Mouse (Mus musculus): ENCODE data around the gene Gm38431. TPM values are rescaled to one million over a fixed set of nuclear protein-coding genes. Genes with fewer than 3 reads are reported as not detected.
A peak's percentile ranks its signal among the peaks of the same experiment; 100 is the strongest.

Gene Gm38431
- polyA plus RNA-seq, 1 experiment from 2014 or later = 3.0 TPM

GRCm38 (mm10) chr9:21018600-21018999 lies 73.2 kb downstream of the Gm38431 start:
- Histone ChIP-seq H3K36me3 (ENCODE audit: insufficient read depth) (0 out of 2 replicates have a peak, but pooled peaks cover 4% of the 10 kb centered on the region), H3K27me3 (ENCODE audit: insufficient read depth, low read length) (peaks cover 35% of the 10 kb centered on the region), H3K27ac (ENCODE audit: low read depth) (no peak overlapping the region), H3K4me3 (ENCODE audit: low read depth, low read length) (no peak overlapping the region), H3K4me2 (no peak overlapping the region), H3K9me3 (ENCODE audit: low read depth, low read length) (no peaks in the 10 kb centered on the region), H3K9ac (no peak overlapping the region), H3K4me1 (ENCODE audit: insufficient read depth) (peaks cover 3% of the 10 kb centered on the region; the same call in 1 of the 2 replicates)
- DNase-seq = no peak
- no peak for TF ChIP-seq CTCF (IDR thresholded peaks at IDR 0.05; ENCODE audit: low read depth)
- ATAC-seq (ENCODE audit: insufficient read depth) = no peak
- 74% methylated on average over 2 of the region's 2 CpGs for WGBS

MicroRNAs within 50 kb of the gene (microRNA counts, 519-probe panel; counts per million panel counts)
- microRNA mmu-miR-1900 = 3,168 counts per million, percentile 61 among the panel's probes with 10 or more counts

Small RNAs within 50 kb of the gene (microRNA-seq; reads per million reads assigned to microRNA genes)
- gene Mir1900 (ENCODE audit: borderline number of aligned reads) = not detected
- not detected for gene Mir7082 (ENCODE audit: borderline number of aligned reads)

Other genes starting within 250 kb of the Gm38431 start
- 8.0 and 9.4 TPM in 2 replicates for gene A230050P20Rik, start 223.4 kb downstream of the Gm38431 start, polyA plus RNA-seq (2014; fragmentation: Nextera tagmentation; extraction: Ambion mirVana)
- 1.9 and 2.9 TPM in 2 replicates for gene Angptl6, start 212.3 kb downstream of the Gm38431 start, polyA plus RNA-seq (2014; fragmentation: Nextera tagmentation; extraction: Ambion mirVana)
- 77.3 and 83.6 TPM in 2 replicates for gene Ppan, start 203.8 kb downstream of the Gm38431 start, polyA plus RNA-seq (2014; fragmentation: Nextera tagmentation; extraction: Ambion mirVana)
- gene Eif3g, start 193.4 kb downstream of the Gm38431 start, polyA plus RNA-seq (2014; fragmentation: Nextera tagmentation; extraction: Ambion mirVana) = 295 and 296 TPM in 2 replicates
- 77.0 and 82.1 TPM in 2 replicates for gene Dnmt1, start 132.1 kb downstream of the Gm38431 start, polyA plus RNA-seq (2014; fragmentation: Nextera tagmentation; extraction: Ambion mirVana)
- gene S1pr2, start 115.2 kb downstream of the Gm38431 start, polyA plus RNA-seq (2014; fragmentation: Nextera tagmentation; extraction: Ambion mirVana) = 58.0 and 62.3 TPM in 2 replicates
- 156 and 166 TPM in 2 replicates for gene Mrpl4, start 89.3 kb downstream of the Gm38431 start, polyA plus RNA-seq (2014; fragmentation: Nextera tagmentation; extraction: Ambion mirVana)
- gene Icam1, start 76.0 kb downstream of the Gm38431 start, polyA plus RNA-seq (2014; fragmentation: Nextera tagmentation; extraction: Ambion mirVana) = 33.6 and 41.5 TPM in 2 replicates
- gene Icam4, start 62.6 kb downstream of the Gm38431 start, polyA plus RNA-seq (2014; fragmentation: Nextera tagmentation; extraction: Ambion mirVana) = 1.5 TPM in 2 replicates
- 0.09 and 0.31 TPM in 2 replicates for gene Icam5, start 59.9 kb downstream of the Gm38431 start, polyA plus RNA-seq (2014; fragmentation: Nextera tagmentation; extraction: Ambion mirVana)
- 1.4 TPM in 1 of 2 replicates, not detected in the other for gene Zglp1, start 24.9 kb downstream of the Gm38431 start, polyA plus RNA-seq (2014; fragmentation: Nextera tagmentation; extraction: Ambion mirVana)
- 0.22 and 0.78 TPM in 2 replicates for gene Gm49373, start 18.9 kb downstream of the Gm38431 start, polyA plus RNA-seq (2014; fragmentation: Nextera tagmentation; extraction: Ambion mirVana)
- 59.4 and 66.1 TPM in 2 replicates for gene Fdx1l, start 18.4 kb downstream of the Gm38431 start, polyA plus RNA-seq (2014; fragmentation: Nextera tagmentation; extraction: Ambion mirVana)
- gene Raver1, start within 50 bp of the Gm38431 start, polyA plus RNA-seq (2014; fragmentation: Nextera tagmentation; extraction: Ambion mirVana) = 106 and 113 TPM in 2 replicates
- 9.5 and 12.5 TPM in 2 replicates for gene Tyk2, start 39.2 kb upstream of the Gm38431 start, polyA plus RNA-seq (2014; fragmentation: Nextera tagmentation; extraction: Ambion mirVana)
- 352 and 353 TPM in 2 replicates for gene Cdc37, start 58.0 kb upstream of the Gm38431 start, polyA plus RNA-seq (2014; fragmentation: Nextera tagmentation; extraction: Ambion mirVana)
- gene Pde4a, start 73.7 kb upstream of the Gm38431 start, polyA plus RNA-seq (2014; fragmentation: Nextera tagmentation; extraction: Ambion mirVana) = 8.4 and 9.4 TPM in 2 replicates
- gene Keap1, start 147.4 kb upstream of the Gm38431 start, polyA plus RNA-seq (2014; fragmentation: Nextera tagmentation; extraction: Ambion mirVana) = 42.8 and 44.6 TPM in 2 replicates
- not detected in 2 replicates for gene S1pr5, start 156.4 kb upstream of the Gm38431 start, polyA plus RNA-seq (2014; fragmentation: Nextera tagmentation; extraction: Ambion mirVana)
- gene Atg4d, start 173.3 kb upstream of the Gm38431 start, polyA plus RNA-seq (2014; fragmentation: Nextera tagmentation; extraction: Ambion mirVana) = 33.7 and 34.7 TPM in 2 replicates
- gene Kri1, start 196.0 kb upstream of the Gm38431 start, polyA plus RNA-seq (2014; fragmentation: Nextera tagmentation; extraction: Ambion mirVana) = 12.2 and 14.3 TPM in 2 replicates
- gene Cdkn2d, start 199.4 kb upstream of the Gm38431 start, polyA plus RNA-seq (2014; fragmentation: Nextera tagmentation; extraction: Ambion mirVana) = 45.3 and 48.1 TPM in 2 replicates
- 45.7 and 45.8 TPM in 2 replicates for gene Ap1m2, start 220.3 kb upstream of the Gm38431 start, polyA plus RNA-seq (2014; fragmentation: Nextera tagmentation; extraction: Ambion mirVana)
- 122 TPM in 2 replicates for gene Slc44a2, start 228.7 kb upstream of the Gm38431 start, polyA plus RNA-seq (2014; fragmentation: Nextera tagmentation; extraction: Ambion mirVana)

Data from lung, embryonic 14.5 days (tissue).